Mouse (Mus musculus) gastrocnemius, adult 2 months (tissue): ENCODE results near the gene Rbpjl. TPM values are rescaled to one million over a fixed set of nuclear protein-coding genes. Genes with fewer than 3 reads are reported as not detected.
A peak's percentile ranks its signal among the peaks of the same experiment; 100 is the strongest.

ENCODE experiments used
- DNase-seq: peaks from one replicate; pipeline ENCODE4 v3.0.0; 2022
- H3K27ac ChIP-seq: fragments of 200-600 bp; 2 replicates; pipeline ENCODE4 v1.8.1; 2022; ENCODE audit warnings: mild to moderate bottlenecking
- H3K4me3 ChIP-seq: fragments of 200-600 bp; 2 replicates; pipeline ENCODE4 v1.8.1; 2022; ENCODE audit warnings: mild to moderate bottlenecking, moderate library complexity
- CTCF ChIP-seq: fragments of 200-600 bp; IDR thresholded peaks from 2 replicates; pipeline ENCODE4 v1.8.1; 2022; ENCODE audit warnings: antibody characterized with exemption, mild to moderate bottlenecking, moderate library complexity
- intact Hi-C: fragments of 180-260 bp; cut with DNase I; formaldehyde crosslinking; loops from one replicate; pipeline ENCODE4 v1.15.1; 2025
- total RNA-seq, 2 experiments: library from RNA; stranded (reverse); gene quantifications; 2 replicates each; pipeline ENCODE4 v1.2.3; 2021

The Rbpjl gene
- total RNA-seq, 2 experiments from 2014 or later: not detected

DNA sequence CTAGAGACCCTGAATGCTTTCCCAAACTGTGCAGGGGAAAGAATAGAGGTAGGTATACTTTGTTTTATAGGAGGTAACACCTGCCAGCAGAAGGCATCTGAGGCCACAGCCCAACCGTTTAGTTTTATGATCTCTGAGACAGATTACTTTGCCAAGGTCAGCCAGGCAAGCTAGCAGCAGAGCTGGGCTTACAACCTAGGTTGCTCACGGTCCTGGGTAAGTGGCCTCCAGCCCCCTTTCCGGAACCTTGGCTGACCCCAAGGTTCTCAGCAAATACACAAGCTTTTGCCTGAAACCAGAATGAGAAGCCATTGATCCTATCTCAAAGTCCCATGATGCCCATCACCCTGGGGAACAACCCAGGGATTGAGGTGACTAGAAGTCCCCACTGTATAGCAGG lies 31.7 kb downstream of the Rbpjl start:
- TF ChIP-seq CTCF: no peak
- Histone ChIP-seq H3K4me3 (peak overlapping the region; percentile 55), H3K27ac (peak overlapping the region; percentile 97)
- intact Hi-C loops: no loop called here
- DNase-seq: peak; percentile 41

DNA sequence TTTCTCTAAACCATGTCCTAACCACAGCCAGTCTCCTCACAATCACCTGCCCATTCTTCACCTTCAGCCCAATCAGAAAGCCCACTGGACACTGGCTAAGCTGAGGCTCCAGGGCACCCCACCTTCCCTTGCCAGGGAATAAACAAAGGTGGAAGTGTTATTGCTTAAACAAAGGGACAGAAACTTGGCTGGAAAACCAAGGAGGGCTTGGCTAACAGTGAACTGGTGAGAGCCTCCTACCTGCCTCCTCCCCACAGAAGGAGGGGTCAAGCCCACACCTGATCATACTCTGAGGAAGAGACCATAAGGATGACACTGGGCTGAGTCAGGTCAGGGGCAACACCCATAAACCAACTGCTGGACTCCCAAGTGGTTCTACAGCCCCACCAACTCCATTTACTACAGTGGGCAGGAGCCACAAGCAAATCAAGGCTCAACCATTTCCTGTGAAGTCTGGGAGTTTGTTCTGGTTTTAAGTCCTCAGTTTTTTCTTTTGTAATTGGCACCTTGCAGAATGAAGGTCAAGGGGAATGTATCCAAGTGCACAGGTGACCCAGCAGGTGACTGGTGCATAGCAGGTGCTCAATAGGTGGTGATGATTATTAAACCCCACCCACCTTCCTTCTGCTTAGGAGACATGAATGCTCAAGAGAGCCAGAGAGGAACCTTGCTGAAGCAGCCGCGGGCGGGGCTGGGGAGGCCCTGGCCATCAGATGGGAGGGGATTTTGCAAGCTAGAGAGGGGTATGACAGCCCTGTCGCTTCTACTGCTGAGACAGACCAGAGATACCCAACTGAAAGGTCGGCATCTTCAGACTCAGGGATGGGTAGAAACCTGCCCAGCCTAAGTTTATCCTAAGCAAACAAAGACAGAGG lies 32.5 kb downstream of the Rbpjl start:
- intact Hi-C loops: no loop called here
- TF ChIP-seq CTCF: no peak
- Histone ChIP-seq H3K4me3 (peak overlapping the region; percentile 55), H3K27ac (peak overlapping the region; percentile 97)
- DNase-seq: no peak

DNA sequence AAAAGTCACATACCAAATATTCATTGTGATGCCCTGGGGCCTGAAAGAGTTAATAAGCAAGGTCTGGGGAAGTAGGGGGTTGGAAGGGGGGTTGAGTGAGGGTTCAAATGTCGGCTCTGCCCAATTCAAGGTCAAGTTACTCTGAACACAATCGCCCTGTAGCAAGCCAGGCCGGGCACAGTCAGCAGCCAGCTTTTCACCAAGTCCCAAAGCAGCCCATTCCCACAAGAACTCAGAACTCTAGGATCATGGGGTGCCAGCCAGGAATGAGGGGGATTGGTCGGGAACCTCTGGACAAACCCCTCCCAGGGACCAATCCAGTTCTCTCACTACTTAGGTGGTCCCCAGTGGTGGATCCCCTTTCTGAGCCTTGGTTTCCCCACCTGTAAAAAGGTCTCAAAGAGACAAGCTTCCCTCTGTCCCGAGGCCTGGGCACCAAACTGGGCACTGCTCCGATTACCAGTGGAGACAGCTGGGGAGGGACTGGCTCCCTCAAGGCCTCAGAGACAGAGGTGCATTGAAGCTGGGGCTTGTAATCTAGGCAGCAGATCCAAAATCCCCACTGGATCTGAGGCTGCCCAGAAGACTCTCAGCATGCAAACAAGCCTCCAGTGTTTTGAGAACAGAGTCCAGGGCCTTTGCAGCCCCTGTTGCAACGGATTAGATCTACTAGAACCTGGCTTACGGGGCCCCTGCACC lies 33.4 kb downstream of the Rbpjl start:
- peak; percentile 70 for DNase-seq
- no peak for TF ChIP-seq CTCF
- intact Hi-C loops: no loop called here
- Histone ChIP-seq H3K27ac (peak overlapping the region; percentile 97), H3K4me3 (peak overlapping the region; percentile 55)

DNA sequence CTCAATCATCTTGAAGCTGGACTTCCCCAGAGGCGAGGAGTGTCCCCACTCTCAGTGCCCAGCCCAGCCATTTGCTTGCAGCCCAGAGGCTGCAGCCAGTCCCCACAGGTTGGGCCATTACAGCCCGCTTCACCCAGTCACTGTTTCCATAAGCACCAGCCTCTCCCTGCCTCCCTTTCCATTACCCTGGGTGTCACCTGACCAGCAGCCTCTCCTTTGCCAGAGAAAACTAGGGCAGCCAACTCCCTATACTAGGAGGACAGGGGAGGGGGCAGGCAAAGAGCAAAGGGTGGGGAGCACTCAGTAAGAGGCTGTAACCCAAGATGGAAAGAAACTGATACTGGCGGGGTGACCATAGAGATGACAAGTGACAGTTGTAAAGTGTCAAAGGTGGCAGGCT lies 34.0 kb downstream of the Rbpjl start:
- peak; percentile 81 for DNase-seq
- H3K27ac ChIP-seq: peak overlapping the region; percentile 97
- intact Hi-C loops: no loop called here

DNA sequence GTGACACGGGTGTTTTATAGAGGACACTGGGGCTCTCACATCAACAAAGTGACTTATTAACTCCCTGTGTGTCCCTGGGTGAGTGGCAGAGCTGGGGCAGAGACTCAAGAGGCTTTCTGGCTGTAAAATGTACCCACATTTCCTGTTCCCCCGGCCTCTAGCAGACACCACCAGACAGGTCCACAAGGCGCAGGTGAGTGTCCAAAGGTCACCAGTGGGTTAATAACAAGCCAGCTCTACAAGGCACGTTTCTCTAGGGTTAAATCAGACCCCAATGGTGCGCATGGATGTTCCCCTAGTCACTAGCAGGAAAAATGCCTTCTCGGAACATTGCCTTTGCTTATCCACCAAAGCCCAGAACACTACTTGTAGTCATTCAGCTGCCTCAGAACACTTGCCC lies 34.8 kb downstream of the Rbpjl start:
- intact Hi-C loops: no loop called here
- DNase-seq: no peak
- H3K4me3 ChIP-seq: peak overlapping the region; percentile 55

More for the DNA sequence above, 34.0 kb downstream of the Rbpjl start:
- TF ChIP-seq CTCF: no peak
- peak overlapping the region; percentile 55 for H3K4me3 ChIP-seq

DNA sequence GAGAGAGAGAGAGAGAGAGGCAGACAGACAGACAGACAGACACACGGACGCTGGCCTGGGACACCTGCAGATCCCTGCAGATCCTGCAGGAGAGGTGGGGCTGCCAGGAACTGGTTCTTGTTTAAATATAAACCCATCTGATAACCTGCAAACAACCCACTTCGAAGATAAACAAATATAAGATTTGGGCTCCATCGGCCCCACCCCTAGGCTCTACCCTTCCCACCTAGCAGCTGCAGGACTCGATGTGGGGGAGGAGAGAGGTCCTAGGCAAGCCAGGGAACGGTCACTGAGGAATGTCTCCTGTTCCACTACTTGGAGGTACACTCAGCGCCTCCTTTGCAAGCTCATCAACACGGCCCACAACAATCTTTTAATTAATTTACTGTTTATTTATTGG lies 35.3 kb downstream of the Rbpjl start:
- no peak for TF ChIP-seq CTCF
- peak overlapping the region; percentile 97 for H3K27ac ChIP-seq

More for the DNA sequence above, 34.8 kb downstream of the Rbpjl start:
- H3K27ac ChIP-seq: peak overlapping the region; percentile 97
- no peak for TF ChIP-seq CTCF

DNA sequence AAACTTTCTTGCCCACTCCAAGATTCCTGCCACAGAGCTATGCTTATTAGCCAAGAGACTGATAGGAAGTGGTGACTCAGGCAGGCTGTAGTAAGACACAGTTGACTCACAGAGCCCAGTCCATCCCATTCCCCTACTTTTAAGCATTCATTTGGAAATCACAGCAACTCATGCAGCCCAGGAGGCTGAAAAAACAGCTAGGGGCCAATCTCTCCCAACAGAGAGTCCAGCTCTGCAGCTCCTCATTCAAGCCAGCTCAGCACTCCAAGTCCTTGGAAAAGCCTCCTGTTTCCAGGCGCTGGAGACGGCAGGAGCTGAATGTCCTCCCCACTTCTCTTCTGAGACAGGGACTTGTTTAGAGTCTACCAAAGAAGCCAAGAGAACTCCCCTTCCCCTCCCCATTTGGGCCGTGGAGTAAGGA lies 36.1 kb downstream of the Rbpjl start:
- peak overlapping the region; percentile 52 for H3K4me3 ChIP-seq
- intact Hi-C loops: no loop called here
- TF ChIP-seq CTCF: no peak
- peak; percentile 49 for DNase-seq
- peak overlapping the region; percentile 97 for H3K27ac ChIP-seq

More for the DNA sequence above, 35.3 kb downstream of the Rbpjl start:
- H3K4me3 ChIP-seq: peak overlapping the region; percentile 52
- intact Hi-C loops: no loop called here
- peak; percentile 42 for DNase-seq

DNA sequence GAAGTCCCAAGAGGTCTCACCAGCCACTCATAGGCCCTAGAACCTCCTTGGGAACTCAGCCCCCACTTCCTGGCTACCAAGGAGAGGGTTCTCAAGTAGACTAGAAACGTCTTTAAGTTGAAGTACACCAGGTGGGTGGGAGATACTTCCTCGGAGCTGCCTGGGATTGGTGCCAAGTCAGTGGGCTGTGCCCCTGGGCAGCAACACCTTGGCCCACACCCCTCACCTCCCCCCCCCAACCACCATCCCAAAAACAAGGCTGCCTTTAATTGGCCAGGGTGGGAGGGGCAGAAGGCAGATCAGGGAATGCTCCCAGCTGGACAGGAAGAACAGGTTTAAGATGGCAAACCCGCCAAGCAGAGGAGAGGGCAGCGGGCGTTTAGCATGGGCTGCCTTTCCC lies 37.4 kb downstream of the Rbpjl start:
- intact Hi-C loops: loop anchor here (2.0 kb wide), 2 partner anchors 14 kb away; no protein-coding TSS in a partner anchor
- no peak for TF ChIP-seq CTCF

DNA sequence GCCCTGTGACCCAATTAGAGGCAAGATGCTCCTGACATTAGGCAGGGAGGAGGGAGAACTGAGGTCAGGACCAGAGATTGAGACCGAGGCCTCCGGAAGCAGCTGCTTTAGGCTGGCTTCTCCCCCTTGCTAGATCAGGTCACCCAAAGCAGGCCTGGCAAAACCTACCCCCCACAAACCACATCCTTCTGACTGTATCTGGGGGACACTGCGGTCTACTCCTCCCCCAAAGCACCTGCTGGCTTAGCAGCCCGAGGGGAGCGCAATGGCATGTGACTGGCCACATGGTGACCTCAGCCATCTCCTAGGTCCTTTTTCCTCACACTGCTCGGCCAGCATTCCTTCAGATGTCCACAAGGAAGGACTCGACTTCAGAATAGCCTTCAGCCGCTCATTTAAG lies 38.2 kb downstream of the Rbpjl start:
- no peak for TF ChIP-seq CTCF
- Histone ChIP-seq H3K27ac (peak overlapping the region; percentile 97), H3K4me3 (peak overlapping the region; percentile 86)
- peak; percentile 72 for DNase-seq
- intact Hi-C loops: loop anchor here (2.0 kb wide), 2 partner anchors 14 kb away; no protein-coding TSS in a partner anchor

More for the DNA sequence above, 37.4 kb downstream of the Rbpjl start:
- peak overlapping the region; percentile 86 for H3K4me3 ChIP-seq
- H3K27ac ChIP-seq: peak overlapping the region; percentile 97
- no peak for DNase-seq

DNA sequence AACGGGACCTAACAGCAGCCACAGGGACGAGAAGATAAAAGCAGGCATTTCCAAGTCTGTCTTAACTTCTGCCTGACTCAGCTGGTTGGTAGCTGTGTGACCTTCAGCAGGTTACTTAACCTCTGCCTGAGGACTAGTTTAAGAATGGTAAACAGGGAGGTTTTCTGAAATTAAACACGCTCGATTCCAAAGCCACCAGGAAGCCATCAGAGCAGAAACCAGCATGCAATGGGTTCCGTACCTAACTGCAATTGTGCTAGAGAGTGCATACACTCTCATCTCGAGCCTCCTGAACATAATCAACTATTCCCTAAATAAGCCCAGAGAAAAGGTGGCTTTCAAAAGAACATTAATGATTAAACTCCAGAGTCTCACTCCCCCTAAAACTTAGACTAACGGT lies 38.8 kb downstream of the Rbpjl start:
- no peak for DNase-seq

DNA sequence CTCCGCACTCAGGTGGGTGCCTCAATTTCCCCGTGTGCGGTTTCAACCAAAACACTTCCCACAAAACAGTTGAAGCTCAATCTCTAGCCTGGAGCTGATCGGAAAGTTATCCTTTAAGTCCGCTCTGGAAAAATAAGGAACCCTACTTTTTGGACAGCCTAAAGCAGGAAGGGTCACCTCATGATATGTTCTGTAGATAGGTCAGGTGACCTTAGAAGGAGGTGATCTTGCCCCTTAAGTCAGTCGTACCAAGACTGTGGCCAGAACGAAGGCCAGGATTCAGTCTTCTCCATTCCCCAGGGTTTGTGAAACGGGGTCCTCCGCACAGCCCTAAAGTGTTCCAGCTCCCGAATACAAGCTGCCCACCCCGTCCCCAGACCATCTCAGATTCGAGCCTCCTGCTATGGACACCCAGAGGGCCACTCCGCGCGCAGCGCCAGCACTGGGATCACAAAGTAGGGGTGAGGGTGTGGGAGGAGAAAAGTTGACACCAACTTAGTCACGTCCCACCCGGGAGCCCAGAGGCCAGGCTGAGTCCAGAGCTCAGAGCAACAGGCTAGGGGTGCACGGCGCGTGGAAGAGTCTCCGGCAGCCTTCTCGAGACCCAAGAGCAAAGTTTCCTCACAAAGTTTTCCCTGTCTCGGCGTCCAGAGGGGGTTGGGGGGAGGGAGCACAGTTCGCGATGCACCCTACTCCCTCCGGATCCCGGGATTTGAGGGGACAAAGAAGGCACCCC lies 39.5 kb downstream of the Rbpjl start:
- Histone ChIP-seq H3K27ac (peak overlapping the region; percentile 97), H3K4me3 (peak overlapping the region; percentile 86)
- peak; percentile 84 for DNase-seq
- intact Hi-C loops: no loop called here
- no peak for TF ChIP-seq CTCF

More for the DNA sequence above, 38.8 kb downstream of the Rbpjl start:
- TF ChIP-seq CTCF: no peak
- intact Hi-C loops: loop anchor here (2.0 kb wide), 2 partner anchors 13 to 15 kb away; no protein-coding TSS in a partner anchor
- Histone ChIP-seq H3K4me3 (peak overlapping the region; percentile 86), H3K27ac (peak overlapping the region; percentile 97)

DNA sequence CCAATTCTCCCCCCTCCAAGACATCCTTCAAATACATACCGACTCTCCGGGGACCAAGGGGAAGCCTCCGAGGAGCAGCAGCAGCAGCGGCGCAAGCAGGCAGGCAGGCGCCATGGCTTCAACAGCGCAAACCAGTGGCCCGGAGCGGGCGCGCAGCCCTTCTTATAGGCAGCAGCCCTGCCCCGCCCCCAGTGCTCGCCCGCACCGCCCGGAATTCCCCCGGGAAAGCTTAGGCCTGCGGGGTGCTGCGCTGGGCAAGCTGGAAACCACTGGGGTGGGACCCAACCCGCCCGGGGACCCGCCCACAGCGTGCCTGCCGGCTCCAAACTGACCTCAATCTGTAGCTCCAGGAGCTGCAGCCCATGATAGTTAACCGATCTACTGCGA lies 40.1 kb downstream of the Rbpjl start:
- TF ChIP-seq CTCF: peak; percentile 36
- intact Hi-C loops: no loop called here
- H3K4me3 ChIP-seq: peak overlapping the region; percentile 86
- DNase-seq: peak; percentile 93
- H3K27ac ChIP-seq: peak overlapping the region; percentile 97
